Mouse (Mus musculus) CH12.LX (cell line): Measurements from ENCODE around the gene Mfap3l. TPM values are rescaled to one million over a fixed set of nuclear protein-coding genes. Genes with fewer than 3 reads are reported as not detected.

Source experiments
- DNase-seq: peaks from one replicate; pipeline ENCODE4 v3.0.0-alpha.2; 2013; ENCODE audit errors: extremely low read depth
- H3K27ac ChIP-seq: 2 replicates; pipeline ENCODE4 v1.5.1; 2012; ENCODE audit warnings: low read depth, mild to moderate bottlenecking, control low read depth, moderate library complexity; ENCODE audit not compliant: insufficient read depth
- H3K27me3 ChIP-seq: replicated peaks from 2 replicates; pipeline ENCODE3; 2012; ENCODE audit warnings: inconsistent platforms
- H3K36me3 ChIP-seq, 2 experiments: replicated peaks in 1 of 2; 2 replicates each; pipeline versions ENCODE3 to v1.6.1; 2012; ENCODE audit warnings: inconsistent platforms in 1 of 2, low read length in 1 of 2, mild to moderate bottlenecking in 1 of 2, mixed read lengths in 1 of 2, moderate library complexity in 1 of 2; ENCODE audit not compliant: control insufficient read depth in 1 of 2, insufficient read depth in 1 of 2
- H3K4me1 ChIP-seq, 2 experiments: 2 replicates each; pipeline ENCODE4 v1.6.1; 2012; ENCODE audit warnings: inconsistent platforms in 1 of 2, moderate library complexity in 1 of 2; ENCODE audit not compliant: insufficient read depth in 2 of 2, control insufficient read depth in 1 of 2
- H3K4me2 ChIP-seq: 2 replicates; pipeline ENCODE4 v1.6.1; 2012; ENCODE audit warnings: low read depth, mild to moderate bottlenecking, control low read depth; ENCODE audit not compliant: poor library complexity, insufficient read depth, severe bottlenecking
- H3K4me3 ChIP-seq, 3 experiments: fragments of 150-350 bp in 1 of 3; sonication (generic) in 1 of 3; replicated peaks in 1 of 3; 2 replicates each; pipeline versions ENCODE3 to v1.5.1; 2011 to 2012; ENCODE audit warnings: low read depth in 2 of 3, low read length in 2 of 3, mild to moderate bottlenecking in 2 of 3, moderate library complexity in 2 of 3, control low read depth in 1 of 3, improper control_type of control experiment in 1 of 3, inconsistent platforms in 1 of 3, mixed read lengths in 1 of 3; ENCODE audit not compliant: poor library complexity in 1 of 3
- H3K79me2 ChIP-seq: replicated peaks from 2 replicates; pipeline ENCODE4 v1.6.1; 2012; ENCODE audit warnings: mild to moderate bottlenecking, moderate library complexity; ENCODE audit not compliant: control insufficient read depth, poor library complexity, insufficient read depth, severe bottlenecking; ENCODE audit errors: extremely low read depth
- H3K9ac ChIP-seq: 2 replicates; pipeline ENCODE4 v1.6.1; 2012; ENCODE audit warnings: low read depth, mild to moderate bottlenecking, control low read depth, moderate library complexity; ENCODE audit not compliant: insufficient read depth
- H3K9me3 ChIP-seq: replicated peaks from 2 replicates; pipeline ENCODE3; 2012; ENCODE audit warnings: low read length, inconsistent platforms, mixed read lengths
- CHD1 ChIP-seq: IDR thresholded peaks from 2 replicates; pipeline ENCODE4 v1.6.1; 2012; ENCODE audit warnings: low read depth, low read length, improper control_type of control experiment, inconsistent platforms
- CTCF ChIP-seq, 2 experiments: IDR thresholded peaks in 1 of 2; conservative IDR thresholded peaks in 1 of 2; 2 replicates each; pipeline ENCODE4 v1.5.1; 2011 to 2012; ENCODE audit warnings: low read depth in 2 of 2, low read length in 2 of 2, improper control_type of control experiment in 1 of 2, inconsistent platforms in 1 of 2, mild to moderate bottlenecking in 1 of 2, moderate library complexity in 1 of 2
- ELF1 ChIP-seq: IDR thresholded peaks from 2 replicates; pipeline ENCODE4 v1.6.1; 2014; ENCODE audit warnings: low read depth, mild to moderate bottlenecking, inconsistent platforms, low read length, improper control_type of control experiment
- GABPA ChIP-seq: IDR thresholded peaks from 2 replicates; pipeline ENCODE4 v1.6.1; 2012; ENCODE audit warnings: low read depth, low read length, improper control_type of control experiment, inconsistent platforms; ENCODE audit not compliant: insufficient replicate concordance
- IRF4 ChIP-seq: IDR thresholded peaks from 2 replicates; pipeline ENCODE4 v1.6.1; 2014; ENCODE audit warnings: low read depth, mild to moderate bottlenecking, inconsistent platforms, low read length, improper control_type of control experiment
- JUN ChIP-seq: IDR thresholded peaks from 2 replicates; pipeline ENCODE4 v1.6.1; 2011; ENCODE audit warnings: low read depth, mild to moderate bottlenecking, low read length, improper control_type of control experiment, moderate library complexity; ENCODE audit not compliant: insufficient read depth
- MAFK ChIP-seq: IDR thresholded peaks from 2 replicates; pipeline ENCODE4 v1.6.1; 2011; ENCODE audit warnings: low read length, improper control_type of control experiment; ENCODE audit not compliant: insufficient replicate concordance
- MAX ChIP-seq: IDR thresholded peaks from 2 replicates; pipeline ENCODE4 v1.6.1; 2011; ENCODE audit warnings: low read length, improper control_type of control experiment
- MAZ ChIP-seq: IDR thresholded peaks from 2 replicates; pipeline ENCODE4 v1.6.1; 2012; ENCODE audit warnings: low read depth, mild to moderate bottlenecking, inconsistent platforms, low read length, improper control_type of control experiment, moderate library complexity
- MEF2A ChIP-seq: IDR thresholded peaks from 2 replicates; pipeline ENCODE4 v1.6.1; 2014; ENCODE audit warnings: low read depth, mild to moderate bottlenecking, inconsistent platforms, low read length, improper control_type of control experiment, borderline replicate concordance
- MXI1 ChIP-seq: IDR thresholded peaks from 2 replicates; pipeline ENCODE4 v1.6.1; 2011; ENCODE audit warnings: mild to moderate bottlenecking, low read depth, low read length, improper control_type of control experiment
- MYC ChIP-seq: IDR thresholded peaks from 2 replicates; pipeline ENCODE4 v1.6.1; 2011; ENCODE audit warnings: low read depth, mild to moderate bottlenecking, improper control_type of control experiment, low read length
- NELFE ChIP-seq: IDR thresholded peaks from 2 replicates; pipeline ENCODE4 v1.6.1; 2011; ENCODE audit warnings: low read depth, low read length, improper control_type of control experiment
- NRF1 ChIP-seq: IDR thresholded peaks from 2 replicates; pipeline ENCODE4 v1.6.1; 2014; ENCODE audit warnings: low read depth, mild to moderate bottlenecking, inconsistent platforms, low read length, improper control_type of control experiment, moderate library complexity
- POLR2A ChIP-seq: IDR thresholded peaks from 2 replicates; pipeline ENCODE4 v1.6.1; 2011; ENCODE audit warnings: low read depth, mild to moderate bottlenecking, improper control_type of control experiment, low read length
- RAD21 ChIP-seq: IDR thresholded peaks from 2 replicates; pipeline ENCODE4 v1.6.1; 2011; ENCODE audit warnings: low read depth, mild to moderate bottlenecking, low read length, improper control_type of control experiment, moderate library complexity
- TBP ChIP-seq: conservative IDR thresholded peaks from 2 replicates; pipeline ENCODE4 v1.6.1; 2011; ENCODE audit warnings: low read depth, low read length, improper control_type of control experiment
- TCF12 ChIP-seq: IDR thresholded peaks from 2 replicates; pipeline ENCODE4 v1.6.1; 2014; ENCODE audit warnings: low read depth, mild to moderate bottlenecking, inconsistent platforms, low read length, improper control_type of control experiment
- USF1 ChIP-seq: IDR thresholded peaks from 2 replicates; pipeline ENCODE4 v1.6.1; 2014; ENCODE audit warnings: low read depth, mild to moderate bottlenecking, inconsistent platforms, low read length, improper control_type of control experiment
- ZC3H11A ChIP-seq: IDR thresholded peaks from 2 replicates; pipeline ENCODE4 v1.6.1; 2012; ENCODE audit warnings: low read depth, mild to moderate bottlenecking, inconsistent platforms, low read length, improper control_type of control experiment
- ZKSCAN1 ChIP-seq: IDR thresholded peaks from 2 replicates; pipeline ENCODE4 v1.6.1; 2012; ENCODE audit warnings: low read depth, inconsistent platforms, low read length, improper control_type of control experiment, borderline replicate concordance
- dilution Hi-C: fragments of 300-500 bp; cut with MboI; formaldehyde crosslinking; loops from 2 replicates; pipeline ENCODE4 v1.14.3; 2020; ENCODE audit warnings: low sequenced_read_pairs; ENCODE audit not compliant: extremely low pct_unique_long_range_greater_than_20kb, extremely low pct_ligation_motif_present
- in situ Hi-C: fragments of 300-500 bp; cut with MboI; formaldehyde crosslinking; loops from 3 replicates; pipeline ENCODE4 v1.14.3; 2019; ENCODE audit warnings: low sequenced_read_pairs, low pct_ligation_motif_present, low pct_unique_long_range_greater_than_20kb, mixed read lengths
- polyA plus RNA-seq: library from polyadenylated mRNA; unstranded; fragments of >175 nt; gene quantifications from 2 replicates; pipeline ENCODE4 v1.2.1, GENCODE M21; 2012; ENCODE audit warnings: low read depth; ENCODE audit not compliant: insufficient read length
- total RNA-seq, 2 experiments: library from RNA; depleted of rRNA; stranded (reverse); fragments of 300-350 nt in 1 of 2; fragments of >200 nt in 1 of 2; gene quantifications; 2 replicates each; pipeline ENCODE4 v1.2.3; 2012 to 2014

Mfap3l gene
- total and polyA plus RNA-seq, 3 experiments: 0.05 to 0.98 (median 0.24) TPM

- no peak overlapping the region for H3K4me2 ChIP-seq
- TF ChIP-seq ELF1: no peak
- TF ChIP-seq NELFE: no peak
- H3K36me3 ChIP-seq: no peaks in the 10 kb centered on the region
- no peak for DNase-seq
- no peak overlapping the region for H3K9ac ChIP-seq
- H3K4me1 ChIP-seq: no peaks in the 10 kb centered on the region
- H3K9me3 ChIP-seq: no peaks in the 10 kb centered on the region
- no peak overlapping the region for H3K4me3 ChIP-seq
- in situ Hi-C loops: no loop called here
- H3K79me2 ChIP-seq: no peaks in the 10 kb centered on the region
- no peak overlapping the region for H3K27ac ChIP-seq
- no peaks in the 10 kb centered on the region for H3K27me3 ChIP-seq
- dilution Hi-C loops: no loop called here
Measured at GRCm38 (mm10) chr8:60647291-60647690, 14.7 kb downstream of the Mfap3l start.

DNA sequence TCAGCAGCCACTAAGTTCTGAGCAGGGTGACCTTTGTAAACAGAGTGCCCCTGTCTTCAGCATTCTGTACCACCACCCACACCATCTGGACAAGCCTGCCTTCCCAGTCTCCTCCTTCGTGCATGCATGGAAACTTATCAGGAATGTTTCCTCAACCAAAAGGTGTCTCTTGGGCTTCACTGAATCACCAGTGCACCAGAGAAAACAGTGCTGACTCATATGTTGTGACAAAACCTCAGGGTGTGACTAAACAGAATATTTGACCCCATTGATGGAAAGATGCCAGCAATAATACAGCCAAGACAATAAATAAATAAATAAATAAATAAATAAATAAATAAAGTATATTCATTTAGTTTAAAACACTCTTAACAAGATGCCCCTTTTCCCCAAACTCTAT lies 16.5 kb downstream of the Mfap3l start:
- Histone ChIP-seq H3K79me2 (no peaks in the 10 kb centered on the region), H3K9me3 (no peaks in the 10 kb centered on the region), H3K4me2 (no peak overlapping the region), H3K27me3 (no peaks in the 10 kb centered on the region), H3K4me3 (no peak overlapping the region), H3K27ac (no peak overlapping the region), H3K4me1 (no peaks in the 10 kb centered on the region), H3K36me3 (no peaks in the 10 kb centered on the region), H3K9ac (no peak overlapping the region)
- TF ChIP-seq ZKSCAN1 (no peak), MYC (no peak), NRF1 (no peak), CTCF (conservative IDR thresholded peaks at IDR 0.05 in 1 of 2, IDR thresholded peaks at IDR 0.05 in 1 of 2; ENCODE audit: low read depth in 2 of 2, low read length in 2 of 2) (no peak), MAX (no peak), IRF4 (no peak), MAZ (no peak), MEF2A (no peak), USF1 (no peak), MXI1 (no peak), JUN (no peak), TCF12 (no peak), RAD21 (no peak), TBP (no peak), ZC3H11A (no peak), POLR2A (no peak), GABPA (no peak), MAFK (no peak), CHD1 (no peak)
- in situ Hi-C loops (no loop called here), dilution Hi-C loops (no loop called here)
- DNase-seq: no peak
